Mouse (Mus musculus): Measurements from ENCODE around the gene Cd48. TPM values are rescaled to one million over a fixed set of nuclear protein-coding genes. Genes with fewer than 3 reads are reported as not detected.
"Not testable (repeated sequence)": the region's sequence is repeated elsewhere in the genome, so short reads cannot be mapped to it uniquely, and the experiment has no call there.

Cd48 gene
- polyA plus RNA-seq, 1 experiment from 2014 or later, result 11.2 TPM

DNA sequence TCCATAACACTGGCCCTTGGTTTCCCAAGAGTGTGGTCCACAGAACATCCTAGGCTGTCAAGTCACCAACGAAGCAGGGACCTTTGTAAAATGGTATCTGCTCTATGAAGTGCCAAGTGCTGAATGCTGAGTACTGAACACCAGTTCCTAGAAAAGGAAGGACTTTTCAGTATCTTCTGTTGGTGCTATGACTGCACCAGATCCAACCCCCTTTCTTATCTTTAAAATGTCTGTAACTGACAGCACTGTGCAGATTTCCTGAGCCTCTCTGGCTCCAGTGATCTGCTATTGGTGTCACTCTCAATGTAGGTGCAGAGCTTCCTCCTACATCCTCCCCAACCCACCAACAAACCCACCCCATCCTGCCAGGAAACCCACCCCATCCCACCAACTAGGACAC lies 7.3 kb upstream of the Cd48 start:
- H3K4me3 ChIP-seq (ENCODE audit: low read length), result no peak overlapping the region
- 65% methylated on average over 1 of the region's 1 CpGs for WGBS
- no peaks in the 10 kb centered on the region for H3K9me3 ChIP-seq (replicated peaks; ENCODE audit: control insufficient read depth, low read length)
- no peak overlapping the region for H3K9ac ChIP-seq (ENCODE audit: low read length)
- no peak overlapping the region for H3K27ac ChIP-seq (ENCODE audit: low read length)
- no peak for ATAC-seq (replicated peaks; ENCODE audit: extremely low read depth, insufficient read depth, low FRiP score)
- no peaks in the 10 kb centered on the region for H3K27me3 ChIP-seq (ENCODE audit: control insufficient read depth, insufficient read depth, low read length)
- no peak overlapping the region for H3K4me2 ChIP-seq (ENCODE audit: low read depth, low read length)
- no peaks in the 10 kb centered on the region for H3K36me3 ChIP-seq (ENCODE audit: control insufficient read depth, insufficient read depth)
- H3K4me1 ChIP-seq (ENCODE audit: control insufficient read depth, insufficient read depth, low read length), result no peaks in the 10 kb centered on the region

DNA sequence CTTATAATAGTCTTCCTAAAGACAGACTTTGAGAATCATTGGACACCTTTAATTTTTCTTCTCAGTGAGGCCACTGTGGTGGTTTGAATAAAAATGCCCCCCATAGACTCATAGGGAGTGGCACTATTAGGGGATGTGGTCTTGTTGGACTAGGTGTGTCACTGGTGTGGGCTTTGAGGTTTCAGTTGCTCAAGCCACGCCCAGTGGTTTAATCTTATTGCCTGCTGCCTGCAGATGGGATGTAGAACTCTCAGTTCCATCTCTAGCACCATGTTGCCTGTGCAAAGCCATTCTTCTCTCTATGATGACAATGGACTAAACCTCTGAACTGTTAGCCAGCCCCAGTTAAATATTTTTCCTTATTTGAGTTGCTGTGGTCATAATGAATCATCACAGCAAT lies 4.1 kb upstream of the Cd48 start:
- Histone ChIP-seq H3K27me3 (ENCODE audit: control insufficient read depth, insufficient read depth, low read length) (no peaks in the 10 kb centered on the region), H3K9ac (ENCODE audit: low read length) (no peak overlapping the region), H3K4me3 (ENCODE audit: low read length) (no peak overlapping the region), H3K4me1 (ENCODE audit: control insufficient read depth, insufficient read depth, low read length) (no peaks in the 10 kb centered on the region), H3K9me3 (replicated peaks; ENCODE audit: control insufficient read depth, low read length) (no peaks in the 10 kb centered on the region), H3K27ac (ENCODE audit: low read length) (no peak overlapping the region), H3K36me3 (ENCODE audit: control insufficient read depth, insufficient read depth) (no peaks in the 10 kb centered on the region), H3K4me2 (ENCODE audit: low read depth, low read length) (no peak overlapping the region)
- ATAC-seq (replicated peaks; ENCODE audit: extremely low read depth, insufficient read depth, low FRiP score), result no peak
- WGBS, result 48% methylated on average over 1 of the region's 1 CpGs

DNA sequence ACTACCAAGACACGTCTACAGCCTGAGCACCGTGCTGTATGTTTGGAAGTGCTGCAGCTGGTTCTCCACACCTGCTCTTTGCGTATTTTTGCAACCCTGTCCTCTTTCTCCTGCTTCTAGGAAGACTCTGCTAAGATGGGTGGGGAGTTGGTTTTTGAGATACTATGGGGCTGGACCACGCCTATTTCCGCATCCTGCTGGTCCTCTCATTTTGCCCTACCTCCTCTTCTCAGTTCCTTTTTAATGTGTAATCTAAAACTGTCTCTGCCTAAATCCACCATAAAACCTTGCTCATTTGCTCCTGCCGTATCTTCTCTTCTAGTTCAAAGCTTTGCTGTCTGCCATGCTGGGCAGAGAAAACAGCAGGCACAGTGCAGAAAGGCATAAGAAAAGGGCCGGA lies 800 bp upstream of the Cd48 start:
- Histone ChIP-seq H3K4me3 (ENCODE audit: low read length) (no peak overlapping the region), H3K4me1 (ENCODE audit: control insufficient read depth, insufficient read depth, low read length) (no peaks in the 10 kb centered on the region), H3K36me3 (ENCODE audit: control insufficient read depth, insufficient read depth) (no peaks in the 10 kb centered on the region), H3K9me3 (replicated peaks; ENCODE audit: control insufficient read depth, low read length) (no peaks in the 10 kb centered on the region), H3K9ac (ENCODE audit: low read length) (no peak overlapping the region), H3K27ac (ENCODE audit: low read length) (no peak overlapping the region), H3K4me2 (ENCODE audit: low read depth, low read length) (0 out of 2 replicates have a peak overlapping the region, but pooled peaks have one; percentile 8), H3K27me3 (ENCODE audit: control insufficient read depth, insufficient read depth, low read length) (no peaks in the 10 kb centered on the region)
- WGBS, result 79% methylated on average over 7 of the region's 7 CpGs
- no peak for ATAC-seq (replicated peaks; ENCODE audit: extremely low read depth, insufficient read depth, low FRiP score)

DNA sequence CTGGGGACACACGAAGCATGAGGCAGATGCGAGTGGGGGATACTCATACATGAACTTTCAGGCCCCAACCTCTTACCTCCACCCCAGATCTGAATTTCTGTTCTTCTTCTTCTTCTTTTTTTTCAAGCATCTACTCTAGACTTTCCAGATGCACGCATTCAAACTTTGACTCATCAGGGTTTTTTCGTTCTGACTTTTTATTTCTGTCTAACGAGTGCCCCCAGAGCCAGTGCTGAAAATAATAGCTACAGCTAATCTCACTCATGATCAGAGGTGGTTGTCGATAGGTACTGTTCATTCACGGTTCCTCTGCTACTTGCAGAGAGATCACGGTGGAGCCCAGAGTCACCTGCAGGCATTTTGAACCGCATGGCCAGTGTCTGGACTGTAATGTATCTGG lies 3.1 kb downstream of the Cd48 start:
- 86% methylated on average over 9 of the region's 9 CpGs for WGBS
- no peak overlapping the region for H3K9ac ChIP-seq (ENCODE audit: low read length)

DNA sequence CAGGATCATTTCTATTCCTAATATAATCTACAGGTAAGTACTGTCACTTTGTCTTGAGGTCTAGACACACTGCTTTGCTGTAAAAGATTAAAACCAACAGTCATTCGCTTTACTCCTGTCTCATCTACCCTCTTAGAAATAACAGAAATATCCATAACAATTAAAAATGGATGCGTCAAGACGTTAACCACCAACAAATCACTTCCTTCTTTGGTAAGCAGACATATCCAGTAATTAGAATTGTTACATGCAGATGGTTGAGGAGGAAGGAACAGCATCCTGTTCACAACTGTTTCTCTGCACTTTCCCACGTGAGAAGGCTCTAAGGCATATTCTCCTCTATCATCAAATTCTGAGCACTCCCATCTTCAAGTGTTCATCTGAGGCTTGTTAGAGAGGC lies 5.5 kb downstream of the Cd48 start:
- 68% methylated on average over 4 of the region's 4 CpGs for WGBS
- no peaks in the 10 kb centered on the region for H3K9me3 ChIP-seq (replicated peaks; ENCODE audit: control insufficient read depth, low read length)
- no peak overlapping the region for H3K4me2 ChIP-seq (ENCODE audit: low read depth, low read length)
- no peaks in the 10 kb centered on the region for H3K4me1 ChIP-seq (ENCODE audit: control insufficient read depth, insufficient read depth, low read length)
- no peaks in the 10 kb centered on the region for H3K27me3 ChIP-seq (ENCODE audit: control insufficient read depth, insufficient read depth, low read length)
- no peaks in the 10 kb centered on the region for H3K36me3 ChIP-seq (ENCODE audit: control insufficient read depth, insufficient read depth)
- ATAC-seq (replicated peaks; ENCODE audit: extremely low read depth, insufficient read depth, low FRiP score), result no peak
- H3K9ac ChIP-seq (ENCODE audit: low read length), result no peak overlapping the region
- no peak overlapping the region for H3K27ac ChIP-seq (ENCODE audit: low read length)
- no peak overlapping the region for H3K4me3 ChIP-seq (ENCODE audit: low read length)

More for the DNA sequence above, 3.1 kb downstream of the Cd48 start:
- no peaks in the 10 kb centered on the region for H3K4me1 ChIP-seq (ENCODE audit: control insufficient read depth, insufficient read depth, low read length)
- no peak overlapping the region for H3K4me3 ChIP-seq (ENCODE audit: low read length)
- no peaks in the 10 kb centered on the region for H3K36me3 ChIP-seq (ENCODE audit: control insufficient read depth, insufficient read depth)
- H3K4me2 ChIP-seq (ENCODE audit: low read depth, low read length), result no peak overlapping the region
- H3K27me3 ChIP-seq (ENCODE audit: control insufficient read depth, insufficient read depth, low read length), result no peaks in the 10 kb centered on the region
- no peak overlapping the region for H3K27ac ChIP-seq (ENCODE audit: low read length)
- H3K9me3 ChIP-seq (replicated peaks; ENCODE audit: control insufficient read depth, low read length), result no peaks in the 10 kb centered on the region
- ATAC-seq (replicated peaks; ENCODE audit: extremely low read depth, insufficient read depth, low FRiP score), result no peak

DNA sequence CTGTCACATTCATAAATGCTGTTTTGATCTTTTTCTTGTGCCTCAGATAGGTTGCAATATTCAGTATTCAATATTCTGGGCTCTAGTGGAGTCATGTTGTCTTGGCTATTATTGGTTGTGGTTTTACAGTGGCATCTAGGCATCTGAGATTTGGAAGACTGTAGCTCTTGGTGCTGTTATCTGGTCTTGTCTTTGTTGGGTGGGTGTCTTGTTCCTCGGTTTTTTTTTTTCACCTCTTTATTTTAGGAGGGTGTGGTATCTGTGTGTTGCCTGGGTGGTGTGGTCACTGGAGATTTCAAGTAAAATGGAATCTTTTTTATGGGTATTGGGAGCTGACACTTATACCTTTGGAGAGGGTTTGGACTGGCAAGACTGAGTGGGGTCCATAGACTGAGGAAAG lies 12.1 kb downstream of the Cd48 start:
- no peak for ATAC-seq (replicated peaks; ENCODE audit: extremely low read depth, insufficient read depth, low FRiP score)
- 75% methylated on average over 1 of the region's 1 CpGs for WGBS

DNA sequence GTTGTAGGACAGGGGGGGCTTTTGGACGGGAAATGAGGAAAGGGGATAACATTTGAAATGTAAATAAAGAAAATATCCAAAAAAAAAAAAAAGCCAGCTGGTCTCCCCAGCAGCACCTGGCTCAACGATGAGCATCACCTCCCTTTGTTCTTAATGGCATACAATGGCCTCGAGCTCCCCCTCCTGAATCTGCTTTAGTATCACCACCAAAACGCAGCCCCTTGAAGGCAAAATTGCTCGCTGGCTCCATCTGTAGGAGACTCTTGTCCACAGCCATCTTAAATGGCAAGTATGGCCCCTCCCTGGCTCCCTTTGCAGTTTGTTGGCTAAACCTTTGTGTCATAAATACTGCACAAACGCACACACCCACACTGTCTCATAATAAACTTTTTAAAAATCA lies 17.2 kb downstream of the Cd48 start:
- Histone ChIP-seq H3K4me3 (ENCODE audit: low read length) (no peak overlapping the region), H3K27me3 (ENCODE audit: control insufficient read depth, insufficient read depth, low read length) (no peaks in the 10 kb centered on the region), H3K4me2 (ENCODE audit: low read depth, low read length) (no peak overlapping the region), H3K9ac (ENCODE audit: low read length) (no peak overlapping the region), H3K4me1 (ENCODE audit: control insufficient read depth, insufficient read depth, low read length) (no peaks in the 10 kb centered on the region), H3K9me3 (replicated peaks; ENCODE audit: control insufficient read depth, low read length) (no peaks in the 10 kb centered on the region), H3K36me3 (ENCODE audit: control insufficient read depth, insufficient read depth) (no peaks in the 10 kb centered on the region), H3K27ac (ENCODE audit: low read length) (no peak overlapping the region)
- WGBS, result 17% methylated on average over 6 of the region's 6 CpGs
- no peak for ATAC-seq (replicated peaks; ENCODE audit: extremely low read depth, insufficient read depth, low FRiP score)

More for the DNA sequence above, 12.1 kb downstream of the Cd48 start:
- Histone ChIP-seq H3K9ac (ENCODE audit: low read length) (no peak overlapping the region), H3K36me3 (ENCODE audit: control insufficient read depth, insufficient read depth) (no peaks in the 10 kb centered on the region), H3K4me3 (ENCODE audit: low read length) (no peak overlapping the region), H3K4me1 (ENCODE audit: control insufficient read depth, insufficient read depth, low read length) (no peaks in the 10 kb centered on the region), H3K27ac (ENCODE audit: low read length) (no peak overlapping the region), H3K9me3 (replicated peaks; ENCODE audit: control insufficient read depth, low read length) (no peaks in the 10 kb centered on the region), H3K27me3 (ENCODE audit: control insufficient read depth, insufficient read depth, low read length) (no peaks in the 10 kb centered on the region), H3K4me2 (ENCODE audit: low read depth, low read length) (no peak overlapping the region)

DNA sequence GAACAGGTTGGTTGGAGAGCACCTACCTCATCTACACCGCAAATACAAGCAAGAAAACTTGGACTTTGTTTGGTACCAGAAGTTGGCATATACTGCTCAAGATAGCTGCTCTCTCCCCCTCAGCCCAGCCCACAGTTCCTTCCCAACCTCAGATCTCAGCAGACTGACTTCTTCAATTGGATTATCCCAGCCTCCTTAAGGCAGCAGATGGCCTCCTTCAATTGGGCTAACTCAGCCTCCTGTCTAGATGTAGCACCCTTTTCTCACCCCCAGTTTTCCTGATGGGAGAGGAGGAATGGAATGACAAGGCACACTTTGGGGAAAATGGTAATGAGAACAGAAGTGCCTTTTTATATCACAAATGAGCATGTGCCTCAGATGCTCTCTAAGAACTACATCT lies 31.9 kb downstream of the Cd48 start:
- H3K4me1 ChIP-seq (ENCODE audit: control insufficient read depth, insufficient read depth, low read length); H3K36me3 ChIP-seq (ENCODE audit: control insufficient read depth, insufficient read depth); H3K27ac ChIP-seq (ENCODE audit: low read length); H3K4me2 ChIP-seq (ENCODE audit: low read depth, low read length); H3K4me3 ChIP-seq (ENCODE audit: low read length); H3K27me3 ChIP-seq (ENCODE audit: control insufficient read depth, insufficient read depth, low read length); H3K9ac ChIP-seq (ENCODE audit: low read length); ATAC-seq (replicated peaks; ENCODE audit: extremely low read depth, insufficient read depth, low FRiP score); H3K9me3 ChIP-seq (replicated peaks; ENCODE audit: control insufficient read depth, low read length): not testable (repeated sequence)
- WGBS, result 72% methylated on average over 1 of the region's 1 CpGs

DNA sequence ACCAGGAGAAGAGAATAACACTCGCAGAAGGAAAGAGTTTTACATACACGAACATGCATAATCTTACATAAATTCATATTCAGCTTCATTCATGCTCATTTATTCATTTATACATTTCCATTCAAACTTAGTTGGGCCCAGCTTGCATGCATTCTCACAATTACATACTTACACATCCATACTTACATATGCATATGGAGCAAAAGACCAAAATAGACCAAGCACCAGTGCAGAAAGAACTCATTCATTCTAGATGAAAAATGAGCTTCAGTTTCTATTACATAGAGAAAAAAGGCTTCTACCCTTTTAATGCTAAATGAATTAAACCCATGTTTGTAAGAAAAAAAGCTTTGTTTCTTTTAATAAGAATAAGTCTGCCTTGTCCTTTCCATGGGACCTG lies 33.6 kb downstream of the Cd48 start:
- Histone ChIP-seq H3K9me3 (replicated peaks; ENCODE audit: control insufficient read depth, low read length) (no peaks in the 10 kb centered on the region), H3K27ac (ENCODE audit: low read length) (no peak overlapping the region), H3K4me3 (ENCODE audit: low read length) (no peak overlapping the region), H3K9ac (ENCODE audit: low read length) (no peak overlapping the region), H3K4me2 (ENCODE audit: low read depth, low read length) (no peak overlapping the region), H3K27me3 (ENCODE audit: control insufficient read depth, insufficient read depth, low read length) (no peaks in the 10 kb centered on the region), H3K4me1 (ENCODE audit: control insufficient read depth, insufficient read depth, low read length) (no peaks in the 10 kb centered on the region), H3K36me3 (ENCODE audit: control insufficient read depth, insufficient read depth) (no peaks in the 10 kb centered on the region)
- WGBS, result 74% methylated on average over 2 of the region's 2 CpGs
- ATAC-seq (replicated peaks; ENCODE audit: extremely low read depth, insufficient read depth, low FRiP score), result no peak

DNA sequence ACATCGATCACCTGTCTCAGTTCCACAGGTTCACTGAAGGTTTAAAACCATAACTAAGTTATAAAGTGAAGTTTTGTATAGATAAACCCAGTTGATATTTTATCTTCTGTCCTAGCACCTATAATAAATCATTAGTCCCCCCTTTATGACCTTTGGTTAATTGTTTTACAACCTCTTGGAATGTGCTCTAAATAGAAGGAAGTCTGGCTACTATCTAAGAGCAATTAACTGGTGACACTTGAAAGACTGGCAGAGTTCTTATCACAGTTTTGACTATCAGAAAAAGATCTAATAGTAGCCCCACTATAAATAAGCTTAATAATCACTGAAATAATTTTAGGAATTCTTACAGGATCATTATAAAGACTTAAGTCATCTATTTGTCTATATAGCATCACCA lies 34.4 kb downstream of the Cd48 start:
- H3K9me3 ChIP-seq (replicated peaks; ENCODE audit: control insufficient read depth, low read length), result no peaks in the 10 kb centered on the region
- no peak overlapping the region for H3K27ac ChIP-seq (ENCODE audit: low read length)
- H3K27me3 ChIP-seq (ENCODE audit: control insufficient read depth, insufficient read depth, low read length), result no peaks in the 10 kb centered on the region
- no peaks in the 10 kb centered on the region for H3K4me1 ChIP-seq (ENCODE audit: control insufficient read depth, insufficient read depth, low read length)
- WGBS, result 68% methylated on average over 1 of the region's 1 CpGs
- no peak for ATAC-seq (replicated peaks; ENCODE audit: extremely low read depth, insufficient read depth, low FRiP score)
- H3K36me3 ChIP-seq (ENCODE audit: control insufficient read depth, insufficient read depth), result no peaks in the 10 kb centered on the region
- no peak overlapping the region for H3K4me2 ChIP-seq (ENCODE audit: low read depth, low read length)
- no peak overlapping the region for H3K9ac ChIP-seq (ENCODE audit: low read length)
- no peak overlapping the region for H3K4me3 ChIP-seq (ENCODE audit: low read length)

Data from heart, embryonic 16.5 days (tissue).